Mouse (Mus musculus) midbrain, embryonic 16.5 days (tissue): ENCODE data around the gene Gpr171. TPM values are rescaled to one million over a fixed set of nuclear protein-coding genes. Genes with fewer than 3 reads are reported as not detected.
"Not testable (repeated sequence)": the region's sequence is repeated elsewhere in the genome, so short reads cannot be mapped to it uniquely, and the experiment has no call there.

Experiments
- ATAC-seq: fragments of 200-750 bp; cut with Nextera tagmentation; 2 replicates; pipeline ENCODE4 v1.8.0; 2017; ENCODE audit warnings: moderate TSS enrichment
- H3K27ac ChIP-seq: fragments of 300-500 bp; sonication (generic); 2 replicates; pipeline ENCODE4 v1.5.1; 2014; ENCODE audit warnings: mild to moderate bottlenecking, low read length, mixed read lengths
- H3K27me3 ChIP-seq: fragments of 300-500 bp; sonication (generic); 2 replicates; pipeline ENCODE4 v1.6.1; 2014; ENCODE audit warnings: low read depth, low read length, mixed read lengths; ENCODE audit not compliant: control insufficient read depth, insufficient read depth
- H3K36me3 ChIP-seq: fragments of 300-500 bp; sonication (generic); 2 replicates; pipeline ENCODE4 v1.6.1; 2014; ENCODE audit warnings: mild to moderate bottlenecking, low read length, moderate library complexity, mixed read lengths; ENCODE audit not compliant: control insufficient read depth, insufficient read depth
- H3K4me1 ChIP-seq: fragments of 300-500 bp; sonication (generic); 2 replicates; pipeline ENCODE4 v1.6.1; 2014; ENCODE audit warnings: mild to moderate bottlenecking, low read length, mixed read lengths; ENCODE audit not compliant: control insufficient read depth, insufficient read depth
- H3K4me2 ChIP-seq: fragments of 300-500 bp; sonication (generic); 2 replicates; pipeline ENCODE4 v1.6.1; 2014; ENCODE audit warnings: mild to moderate bottlenecking, low read length, mixed read lengths
- H3K4me3 ChIP-seq: fragments of 300-500 bp; sonication (generic); 2 replicates; pipeline ENCODE4 v1.5.1; 2014; ENCODE audit warnings: low read depth, mild to moderate bottlenecking, low read length, moderate library complexity, mixed read lengths
- H3K9ac ChIP-seq: fragments of 300-500 bp; sonication (generic); 2 replicates; pipeline ENCODE4 v1.6.1; 2014; ENCODE audit warnings: low read depth, low read length, mixed read lengths
- H3K9me3 ChIP-seq: fragments of 300-500 bp; sonication (generic); replicated peaks from 2 replicates; pipeline ENCODE4 v1.6.1; 2014; ENCODE audit warnings: mild to moderate bottlenecking, low read length, mixed read lengths; ENCODE audit not compliant: control insufficient read depth, poor library complexity, severe bottlenecking
- WGBS: fragments of 180-500 bp; shearing (Covaris S2); extraction: QIAGEN DNeasy Blood & Tissue Kit; methylation state at CpG from one replicate; pipeline ENCODE4 v1.1.7; 2014; 5-methylcytosine and 5-hydroxymethylcytosine counted together
- polyA plus RNA-seq: library from polyadenylated mRNA; unstranded; fragments of >200 nt; fragmentation: Nextera tagmentation; extraction: Ambion mirVana; gene quantifications from 2 replicates; pipeline ENCODE4 v1.2.1, GENCODE M21; 2015

Gene Gpr171
- 1.2 and 1.5 TPM in 2 replicates for polyA plus RNA-seq

DNA sequence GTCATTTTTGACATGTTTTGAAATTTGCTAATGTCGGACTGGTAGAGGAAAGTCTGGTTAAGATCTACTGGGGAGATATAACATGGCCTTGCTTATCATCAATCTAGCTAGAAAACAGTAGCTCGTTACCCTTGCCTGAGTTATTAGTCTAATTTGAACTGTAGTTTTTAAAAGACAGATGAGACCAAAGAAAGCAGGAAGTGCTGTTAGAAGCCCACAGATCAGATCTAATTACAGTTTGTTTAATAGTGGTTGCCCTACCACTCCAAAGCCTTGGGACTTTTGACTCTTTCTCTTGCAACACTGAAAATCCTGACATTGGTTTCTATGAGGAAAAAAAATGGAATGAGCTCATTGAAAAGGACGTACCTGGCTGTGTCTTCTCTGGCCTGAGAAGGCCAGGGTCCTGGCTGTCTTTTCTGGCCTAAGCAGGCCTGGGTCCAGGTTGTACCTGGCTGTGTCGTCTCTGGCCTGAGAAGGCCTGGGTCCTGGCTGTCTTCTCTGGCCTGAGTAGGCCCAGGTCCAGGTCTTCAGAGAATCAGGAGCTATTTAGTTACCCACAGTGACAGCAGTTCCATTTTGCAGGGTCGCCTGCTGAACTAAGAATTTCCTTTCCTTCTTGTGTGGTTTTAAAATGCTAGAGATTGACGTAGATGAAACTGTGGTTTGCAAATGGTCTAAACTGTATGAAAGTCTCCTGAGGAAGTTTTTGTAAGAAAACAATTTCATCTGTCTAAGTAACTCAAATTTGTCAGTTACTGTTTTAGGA, at the start of gene Gpr171:
TSS of gene Gpr171 (minus strand) at position 604 of the 769 bp plus-strand sequence.
- Histone ChIP-seq H3K9ac (no peak within 1 kb of the TSS), H3K4me3 (no peak within 1 kb of the TSS), H3K4me2 (no peak within 1 kb of the TSS), H3K36me3 (no peaks in the 10 kb centered on the region), H3K27ac (no peak within 1 kb of the TSS), H3K27me3 (no peaks in the 10 kb centered on the region), H3K9me3 (no peaks in the 10 kb centered on the region), H3K4me1 (no peaks in the 10 kb centered on the region)
- no peak for ATAC-seq
- WGBS: 89% methylated on average over 6 of the region's 6 CpGs

GRCm38 (mm10) chr3:59150624-59151023, 49.0 kb upstream of the Gpr171 start:
- Histone ChIP-seq H3K27me3 (no peaks in the 10 kb centered on the region), H3K36me3 (no peaks in the 10 kb centered on the region), H3K4me1 (no peaks in the 10 kb centered on the region), H3K9me3 (no peaks in the 10 kb centered on the region), H3K27ac (no peak overlapping the region), H3K4me3 (no peak overlapping the region), H3K9ac (no peak overlapping the region), H3K4me2 (no peak overlapping the region)
- WGBS: 97% methylated on average over 2 of the region's 2 CpGs
- no peak for ATAC-seq

GRCm38 (mm10) chr3:59149646-59150045, 48.0 kb upstream of the Gpr171 start:
- Histone ChIP-seq H3K9ac (no peak overlapping the region), H3K27ac (no peak overlapping the region), H3K4me3 (no peak overlapping the region), H3K9me3 (no peaks in the 10 kb centered on the region), H3K36me3 (no peaks in the 10 kb centered on the region), H3K4me2 (no peak overlapping the region), H3K27me3 (no peaks in the 10 kb centered on the region), H3K4me1 (no peaks in the 10 kb centered on the region)
- no peak for ATAC-seq

DNA sequence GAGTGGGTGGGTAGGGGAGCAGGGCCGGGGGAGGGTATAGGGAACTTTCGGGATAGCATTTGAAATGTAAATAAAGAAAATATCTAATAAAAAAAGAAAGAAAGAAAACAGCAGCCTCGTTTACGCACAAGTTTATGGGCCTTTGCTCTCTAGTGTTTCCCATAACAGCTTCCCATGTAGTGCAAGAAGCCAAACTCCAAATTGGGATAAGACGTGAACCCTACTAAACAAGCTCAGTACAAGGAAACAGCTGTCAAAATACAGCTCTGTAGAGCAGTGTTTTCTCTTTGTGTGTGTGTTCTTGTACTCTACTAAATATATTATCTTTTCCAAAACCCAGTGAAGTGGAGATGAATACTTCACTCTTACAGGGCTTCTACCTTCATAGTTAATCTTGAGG, 43.6 kb upstream of the Gpr171 start:
- no peaks in the 10 kb centered on the region for H3K9me3 ChIP-seq
- 82% methylated on average over 5 of the region's 5 CpGs for WGBS
- no peak for ATAC-seq
- H3K36me3 ChIP-seq: no peaks in the 10 kb centered on the region
- no peaks in the 10 kb centered on the region for H3K27me3 ChIP-seq
- H3K4me1 ChIP-seq: no peaks in the 10 kb centered on the region
- no peak overlapping the region for H3K9ac ChIP-seq
- no peak overlapping the region for H3K4me3 ChIP-seq
- H3K27ac ChIP-seq: no peak overlapping the region
- H3K4me2 ChIP-seq: no peak overlapping the region

GRCm38 (mm10) chr3:59141507-59142305, 40.1 kb upstream of the Gpr171 start:
- no peak overlapping the region for H3K27ac ChIP-seq
- no peaks in the 10 kb centered on the region for H3K4me1 ChIP-seq
- no peaks in the 10 kb centered on the region for H3K9me3 ChIP-seq
- H3K27me3 ChIP-seq: no peaks in the 10 kb centered on the region
- WGBS: 79% methylated on average over 8 of the region's 8 CpGs
- no peak for ATAC-seq
- no peak overlapping the region for H3K4me2 ChIP-seq
- no peak overlapping the region for H3K4me3 ChIP-seq
- H3K36me3 ChIP-seq: no peaks in the 10 kb centered on the region
- H3K9ac ChIP-seq: no peak overlapping the region

GRCm38 (mm10) chr3:59140941-59141340, 39.3 kb upstream of the Gpr171 start:
- not testable (repeated sequence) for H3K27ac ChIP-seq, H3K9me3 ChIP-seq, H3K4me3 ChIP-seq, H3K4me1 ChIP-seq, H3K27me3 ChIP-seq, H3K36me3 ChIP-seq, H3K4me2 ChIP-seq, ATAC-seq, H3K9ac ChIP-seq
- WGBS: 95% methylated on average over 4 of the region's 4 CpGs

- no peaks in the 10 kb centered on the region for H3K9me3 ChIP-seq
- no peaks in the 10 kb centered on the region for H3K36me3 ChIP-seq
- H3K27me3 ChIP-seq: no peaks in the 10 kb centered on the region
- H3K4me2 ChIP-seq: no peak overlapping the region
- no peak overlapping the region for H3K9ac ChIP-seq
- ATAC-seq: no peak
- no peaks in the 10 kb centered on the region for H3K4me1 ChIP-seq
- H3K4me3 ChIP-seq: no peak overlapping the region
- no peak overlapping the region for H3K27ac ChIP-seq
- WGBS: 87% methylated on average over 2 of the region's 2 CpGs
These were observed 38.5 kb upstream of the Gpr171 start for GRCm38 (mm10) chr3:59140115-59140514.

GRCm38 (mm10) chr3:59139651-59140051, 38.0 kb upstream of the Gpr171 start:
- no peak overlapping the region for H3K27ac ChIP-seq
- no peaks in the 10 kb centered on the region for H3K4me1 ChIP-seq
- no peak for ATAC-seq
- no peak overlapping the region for H3K4me2 ChIP-seq
- no peak overlapping the region for H3K9ac ChIP-seq
- H3K4me3 ChIP-seq: no peak overlapping the region
- H3K9me3 ChIP-seq: no peaks in the 10 kb centered on the region
- H3K36me3 ChIP-seq: no peaks in the 10 kb centered on the region
- H3K27me3 ChIP-seq: no peaks in the 10 kb centered on the region

DNA sequence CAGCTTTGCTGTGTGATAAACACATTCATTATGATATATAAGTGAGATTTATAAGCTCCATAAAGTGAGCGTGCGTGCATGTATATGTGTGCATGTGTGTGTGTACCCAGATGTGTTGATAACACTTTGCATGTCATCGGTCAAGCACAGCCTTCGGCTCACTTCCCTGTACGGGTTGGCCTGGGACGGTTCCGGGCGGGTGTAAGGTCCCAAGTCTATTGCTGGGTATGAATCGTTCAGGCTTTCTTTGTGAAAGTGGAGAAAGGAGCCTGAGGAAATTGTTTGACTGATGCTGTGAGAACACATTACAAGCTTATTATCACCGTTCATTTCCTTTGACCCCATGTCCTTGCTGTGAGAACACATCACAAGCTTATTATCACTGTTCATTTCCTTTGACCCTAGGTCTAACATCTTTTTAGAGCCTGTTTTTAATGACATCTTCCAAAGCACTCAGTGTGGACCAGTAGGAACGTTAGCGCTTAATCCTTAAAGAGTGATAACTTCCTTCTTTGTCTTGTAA, 37.4 kb upstream of the Gpr171 start:
- Histone ChIP-seq H3K27ac (no peak overlapping the region), H3K4me2 (no peak overlapping the region), H3K4me3 (no peak overlapping the region), H3K9me3 (no peaks in the 10 kb centered on the region), H3K36me3 (no peaks in the 10 kb centered on the region), H3K27me3 (no peaks in the 10 kb centered on the region), H3K9ac (no peak overlapping the region), H3K4me1 (no peaks in the 10 kb centered on the region)
- 77% methylated on average over 12 of the region's 12 CpGs for WGBS
- no peak for ATAC-seq
